Mouse (Mus musculus) monocyte, adult 2 months (primary cell): Measurements from ENCODE around the gene Lrba.

Source experiments
- DNase-seq, 2 experiments: peaks; one replicate each; pipeline ENCODE4 v3.0.0; 2022; ENCODE audit warnings: low spot score in 2 of 2, low read depth in 1 of 2

Lrba gene

GRCm38 (mm10) chr3:86788711-86789110 is 564.2 kb downstream of the Lrba start:
- DNase-seq, result no peak

DNA sequence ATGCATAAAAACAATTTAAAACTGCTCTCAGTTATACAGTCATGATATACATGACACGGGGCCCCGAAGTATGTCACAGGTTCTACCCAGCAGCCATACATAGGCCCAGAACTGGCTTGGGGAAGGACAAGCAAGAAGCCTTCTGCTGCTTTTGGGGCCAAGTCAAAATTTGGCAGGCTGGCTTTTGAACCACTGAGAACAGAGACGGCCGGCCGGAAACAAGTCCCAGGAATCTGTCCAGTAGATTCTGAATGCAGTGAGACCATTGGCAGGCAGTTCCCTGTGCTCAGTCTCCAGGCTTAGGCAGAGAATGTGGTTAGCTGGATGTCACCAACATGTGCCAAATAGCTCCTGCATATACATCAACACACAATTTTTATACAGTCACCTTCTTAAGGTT is 565.3 kb downstream of the Lrba start:
- no peak for DNase-seq

DNA sequence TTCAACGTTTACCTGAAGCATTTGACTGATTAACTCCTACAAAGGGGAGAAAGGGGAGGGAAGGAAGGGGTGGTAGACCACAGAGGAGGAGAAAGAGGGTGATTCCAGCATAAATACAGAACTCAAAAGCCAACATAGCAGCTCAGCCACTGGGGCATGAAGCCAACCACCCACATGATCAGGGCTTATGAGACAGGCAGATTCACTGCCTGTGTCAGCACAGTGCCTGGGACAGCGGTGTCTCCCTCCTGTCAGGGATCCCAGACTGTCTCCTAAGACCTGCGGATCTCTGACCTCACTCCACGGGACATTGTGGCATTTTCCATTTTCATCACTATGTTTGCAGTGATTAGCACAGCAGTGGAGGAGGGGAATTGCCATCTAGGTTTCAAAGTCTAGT is 568.8 kb downstream of the Lrba start:
- no peak for DNase-seq

DNA sequence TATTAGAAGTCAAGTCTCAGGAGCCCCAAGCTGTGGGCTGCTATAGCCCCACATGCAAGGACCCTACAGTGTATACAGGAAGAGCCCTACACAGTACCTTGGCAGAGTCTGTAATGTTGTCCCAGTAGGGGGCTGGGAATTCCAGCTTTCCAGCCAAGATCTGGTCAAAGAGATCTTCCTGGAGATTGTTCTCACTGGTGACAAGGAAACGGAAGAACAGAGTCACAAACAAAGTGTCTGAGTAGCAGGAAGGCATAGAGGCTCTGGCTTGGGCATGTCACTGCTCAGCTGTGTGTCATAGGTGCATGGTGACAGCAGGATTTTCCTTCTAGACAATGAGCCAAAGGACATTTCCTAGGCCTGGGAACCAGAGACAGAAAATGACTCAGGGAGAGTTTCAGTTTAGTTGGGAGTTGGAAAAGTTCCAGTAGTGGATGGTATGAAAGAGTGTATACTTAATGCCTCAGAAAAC is 569.3 kb downstream of the Lrba start:
- DNase-seq, result no peak

DNA sequence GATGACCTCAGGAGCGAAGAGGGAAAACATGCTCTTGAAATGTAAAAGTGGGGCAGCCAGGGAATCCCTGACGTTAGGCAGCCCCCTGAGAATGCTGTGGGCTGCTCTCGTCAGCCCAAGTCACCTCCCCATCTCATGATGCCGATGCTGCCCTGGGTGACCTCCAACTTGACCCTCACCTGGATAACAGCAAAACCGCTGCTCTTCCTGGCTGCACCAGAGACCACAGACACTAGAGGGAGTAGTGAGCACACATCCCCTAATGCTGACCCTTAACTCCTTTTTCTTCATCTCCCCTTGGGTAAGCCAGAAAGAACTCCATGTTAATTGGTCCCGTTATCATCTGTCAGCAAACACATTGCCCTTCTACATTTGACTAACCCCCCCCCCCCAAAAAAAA is 572.2 kb downstream of the Lrba start:
- no peak for DNase-seq

DNA sequence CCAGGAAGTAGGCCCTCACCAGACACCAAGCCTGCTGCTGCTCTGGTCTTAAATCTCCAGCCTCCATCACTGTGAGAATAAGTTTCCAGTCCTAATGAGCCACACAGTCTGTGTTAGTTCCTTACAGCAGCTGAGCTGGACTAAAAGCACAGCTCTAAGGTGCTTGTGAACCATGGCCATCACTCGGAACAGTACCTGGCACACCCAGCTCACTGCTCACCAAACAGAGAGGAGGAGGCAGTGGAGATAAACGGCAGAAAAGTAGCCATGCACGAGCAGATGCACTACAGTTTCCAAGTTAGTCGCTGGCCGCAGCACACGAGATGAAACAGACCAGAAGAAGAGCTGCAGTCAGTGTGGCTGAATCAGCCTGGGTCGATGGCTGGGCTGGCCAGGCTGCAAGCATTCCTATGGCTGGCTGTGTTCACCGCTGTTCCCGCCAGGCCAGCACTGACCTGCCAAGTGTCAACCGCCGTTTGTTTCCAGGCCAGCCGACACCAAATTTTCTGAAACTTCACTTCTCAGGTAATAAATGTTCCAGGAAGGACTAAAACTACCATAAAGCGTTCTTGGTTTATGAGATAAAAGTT is 573.5 kb downstream of the Lrba start:
- no peak for DNase-seq

DNA sequence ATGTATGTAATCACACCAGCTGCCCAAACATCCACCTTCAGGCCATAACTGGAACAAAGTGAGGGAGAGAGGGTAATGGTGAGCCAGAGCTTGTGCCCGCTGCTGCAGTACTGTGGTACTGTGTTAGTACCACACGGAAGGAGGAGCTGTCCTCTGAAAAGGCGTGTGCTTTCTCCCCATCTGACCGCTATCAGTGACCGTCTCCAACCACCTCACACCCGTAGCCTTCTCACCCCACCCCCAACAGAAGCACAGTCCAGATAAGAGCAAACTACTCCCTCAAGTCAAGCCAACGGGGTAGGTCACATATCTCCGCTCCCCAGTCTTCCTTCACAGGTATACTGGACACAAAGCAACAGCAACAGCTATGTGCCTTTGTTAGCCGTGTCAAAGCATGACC is 574.6 kb downstream of the Lrba start:
- no peak for DNase-seq

GRCm38 (mm10) chr3:86800841-86801240 is 576.4 kb downstream of the Lrba start:
- no peak for DNase-seq

DNA sequence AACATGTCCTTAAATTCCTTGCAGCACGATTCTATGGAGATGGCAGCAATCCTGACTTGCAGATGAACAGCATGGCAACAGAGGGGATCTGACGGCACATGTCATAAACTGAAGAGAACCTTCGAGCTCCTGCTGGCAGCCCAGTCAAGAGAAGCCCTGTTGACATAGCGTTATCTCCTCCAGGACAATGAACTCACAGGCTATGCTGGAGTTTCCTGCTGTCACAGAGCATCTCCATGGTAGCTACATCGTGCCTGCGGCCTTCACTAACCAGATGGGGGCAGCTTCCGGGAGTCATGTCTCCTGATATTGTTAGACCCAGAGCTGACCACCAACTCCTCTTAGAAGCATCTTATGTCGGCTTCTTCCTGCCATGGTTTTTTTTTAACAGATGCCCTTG is 578.3 kb downstream of the Lrba start:
- DNase-seq, result no peak

GRCm38 (mm10) chr3:86804265-86804664 is 579.8 kb downstream of the Lrba start:
- DNase-seq, result no peak

DNA sequence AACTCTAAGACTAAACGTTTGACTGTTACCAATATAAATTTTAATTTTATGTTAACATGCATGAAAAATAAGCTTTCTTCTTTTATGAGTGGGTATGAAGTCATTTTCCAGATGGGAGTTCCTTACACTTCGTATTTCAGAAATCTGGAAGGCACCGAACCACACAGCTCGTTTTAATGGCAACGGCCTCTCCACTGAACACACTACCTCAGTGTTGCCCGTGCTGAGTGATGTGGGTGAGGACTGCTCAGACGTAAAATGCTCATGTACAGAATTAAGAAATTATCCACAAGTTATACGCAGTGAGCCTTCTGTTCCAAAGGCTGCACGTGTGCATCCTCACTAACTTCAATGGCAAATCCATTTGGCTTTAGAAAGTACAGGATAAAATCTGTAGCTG is 582.4 kb downstream of the Lrba start:
- DNase-seq, result no peak

DNA sequence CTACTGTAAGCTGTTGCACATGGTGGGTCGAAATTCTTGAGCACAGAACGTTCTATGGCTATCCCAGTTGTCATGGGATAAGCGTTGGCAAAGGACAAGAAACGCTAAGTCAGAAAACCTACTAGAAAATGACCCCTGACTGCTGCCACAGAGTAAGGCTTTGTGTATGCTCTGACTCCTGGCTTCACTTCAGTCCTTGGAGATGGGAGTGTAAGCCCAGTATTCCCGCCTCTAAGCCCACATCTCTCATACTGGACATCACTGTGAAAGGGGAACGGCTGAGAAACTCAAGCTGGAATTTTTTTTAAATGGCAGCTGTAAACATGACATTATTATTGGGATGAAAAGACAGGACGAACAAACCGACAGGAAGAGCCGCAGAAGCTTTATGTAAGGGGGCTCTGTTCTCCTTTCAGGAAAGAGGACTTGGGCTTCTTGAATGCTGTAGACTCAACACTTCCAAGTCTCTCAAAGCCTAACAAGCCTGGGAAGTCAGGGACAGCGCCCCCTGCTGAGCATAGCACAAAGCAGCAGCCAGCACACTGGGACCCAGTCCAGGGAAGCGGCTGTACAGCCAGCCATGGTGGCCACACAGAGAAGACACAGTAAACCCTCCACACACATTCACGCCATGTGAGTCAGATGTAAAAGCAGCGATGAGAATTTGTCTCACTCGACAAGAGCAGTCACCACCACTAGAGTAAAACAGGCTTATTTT is 583.4 kb downstream of the Lrba start:
- no peak for DNase-seq

DNA sequence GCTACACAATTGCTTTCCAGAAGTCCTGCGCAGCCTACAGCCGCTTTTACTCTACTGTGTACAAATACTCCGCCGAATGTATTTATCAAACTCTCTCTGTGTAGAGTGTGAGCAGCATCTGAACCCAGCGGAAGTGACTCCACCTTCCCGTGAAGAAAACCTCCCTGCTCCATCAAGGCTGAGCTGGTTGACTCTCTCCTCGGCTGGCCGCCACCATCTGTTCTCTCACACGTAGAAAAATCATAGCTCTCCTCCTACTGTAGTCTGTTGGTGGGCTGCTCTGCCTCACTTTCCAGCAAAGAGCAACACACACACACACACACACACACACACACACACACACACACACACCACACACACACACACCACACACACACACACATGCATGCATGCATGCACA is 584.7 kb downstream of the Lrba start:
- no peak for DNase-seq

DNA sequence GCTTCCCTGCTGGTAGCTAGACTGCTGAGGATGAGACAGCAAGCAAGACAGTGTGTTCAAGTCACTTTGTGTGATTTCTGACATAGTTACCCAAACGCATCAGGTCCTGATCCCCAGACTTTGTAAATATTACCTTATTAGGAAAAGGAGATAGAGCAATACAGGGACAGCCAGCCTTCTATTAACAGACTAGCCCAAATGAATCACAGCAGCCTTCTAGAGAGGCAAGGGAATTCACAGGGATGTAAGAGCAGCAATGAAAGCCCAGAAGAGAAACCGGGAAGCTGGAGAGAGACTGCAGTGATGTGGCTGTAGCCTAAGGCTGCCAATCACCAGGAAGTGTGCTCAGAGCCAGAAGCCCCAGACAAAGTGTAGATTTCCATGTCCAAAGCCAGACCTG is 585.2 kb downstream of the Lrba start:
- DNase-seq, result no peak

DNA sequence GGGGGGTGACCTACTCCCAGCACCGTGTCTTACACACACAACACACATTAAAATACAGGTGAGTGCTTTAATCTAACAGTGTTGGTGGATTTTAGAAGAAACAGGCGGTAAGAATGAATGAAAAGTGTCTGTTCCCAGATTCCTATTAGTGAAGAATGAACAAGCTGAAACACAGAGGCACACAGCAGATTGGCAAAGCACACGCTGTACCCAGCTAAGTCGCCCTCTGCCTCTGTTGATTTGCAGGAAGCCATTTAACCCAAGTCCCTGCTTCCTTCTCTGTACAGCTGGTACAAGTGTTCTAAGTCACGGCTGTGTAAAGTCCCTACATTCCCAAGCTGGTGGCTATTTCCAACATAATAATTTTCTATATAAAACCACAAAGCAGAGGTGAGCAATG is 586.4 kb downstream of the Lrba start:
- no peak for DNase-seq

- peak in 1 of 2 experiments; percentile 42 for DNase-seq
Measured at GRCm38 (mm10) chr3:86812689-86813088, 588.2 kb downstream of the Lrba start.

DNA sequence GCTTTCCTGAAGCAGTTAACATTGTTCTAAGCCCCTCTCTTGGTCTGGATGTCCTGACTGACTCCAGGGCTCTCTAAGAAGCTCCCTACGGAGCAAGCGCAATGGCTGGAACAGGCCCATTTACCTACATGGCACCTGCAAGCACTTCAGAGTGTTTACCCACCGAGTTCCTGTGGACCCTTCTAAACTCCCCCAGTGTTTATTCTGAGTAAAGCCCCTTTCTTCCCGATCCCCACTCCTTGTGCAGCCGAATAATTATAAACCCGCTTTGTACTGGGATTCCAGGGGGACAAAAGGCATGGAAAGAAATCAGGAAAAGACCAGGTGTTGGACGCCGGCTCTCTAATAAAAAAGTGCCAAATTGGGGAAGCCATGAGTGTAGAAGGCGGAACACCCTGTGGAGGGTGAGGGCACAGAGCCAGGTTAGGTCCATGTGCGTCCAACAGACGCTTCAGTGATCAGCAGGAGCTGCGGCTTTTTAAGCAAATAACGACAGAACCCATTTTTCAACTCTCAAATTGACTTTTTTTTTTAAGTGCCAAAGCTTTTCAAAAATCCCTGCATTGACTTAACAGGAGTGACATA is 593.6 kb downstream of the Lrba start:
- no peak for DNase-seq

- no peak for DNase-seq
Measured at GRCm38 (mm10) chr3:86819372-86819771, 594.9 kb downstream of the Lrba start.

GRCm38 (mm10) chr3:86820344-86820743 is 595.9 kb downstream of the Lrba start:
- no peak for DNase-seq

GRCm38 (mm10) chr3:86821383-86821782 is 596.9 kb downstream of the Lrba start:
- DNase-seq, result no peak

GRCm38 (mm10) chr3:86827506-86827905 is 603.0 kb downstream of the Lrba start:
- no peak for DNase-seq

DNA sequence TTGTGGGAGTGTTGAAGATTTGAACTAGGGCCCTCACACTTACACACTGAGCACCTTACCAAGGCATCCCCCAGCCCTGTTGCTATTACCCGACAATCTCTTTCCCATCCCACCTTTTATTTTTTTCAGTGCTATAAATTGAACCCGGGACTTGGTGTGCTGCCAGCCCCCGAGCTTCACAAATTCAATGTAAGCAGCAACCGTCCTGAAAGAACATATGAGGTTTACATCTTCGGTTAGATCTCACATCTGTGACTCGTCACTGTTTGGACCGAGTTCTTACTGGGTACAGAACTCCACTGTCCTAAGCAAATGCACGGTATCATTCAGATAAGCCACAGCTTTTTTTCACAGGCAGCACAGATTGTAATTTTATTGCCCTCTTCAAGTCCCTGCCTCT is 607.6 kb downstream of the Lrba start:
- no peak for DNase-seq
